Mouse (Mus musculus) liver, postnatal 0 days (tissue): Measurements from ENCODE around the gene Crybb2.

ENCODE experiments used
- CTCF ChIP-seq: sonication (generic); IDR thresholded peaks from 2 replicates; pipeline ENCODE4 v1.5.1; 2016; ENCODE audit warnings: antibody characterized with exemption, low read depth
- EP300 ChIP-seq: IDR thresholded peaks from 2 replicates; pipeline ENCODE4 v1.6.1; 2016; ENCODE audit warnings: antibody characterized with exemption, low read depth, mild to moderate bottlenecking

GRCm38 (mm10) chr5:113045511-113046273 is 24.2 kb downstream of the Crybb2 start:
- TF ChIP-seq CTCF (no peak), EP300 (no peak)
